Mouse (Mus musculus): ENCODE measurements around the gene Gm21936. TPM values are rescaled to one million over a fixed set of nuclear protein-coding genes. Genes with fewer than 3 reads are reported as not detected.

Gene Gm21936
- not detected in 2 replicates for polyA plus RNA-seq (2012; rRNA removed; ENCODE audit: low replicate concordance)

DNA sequence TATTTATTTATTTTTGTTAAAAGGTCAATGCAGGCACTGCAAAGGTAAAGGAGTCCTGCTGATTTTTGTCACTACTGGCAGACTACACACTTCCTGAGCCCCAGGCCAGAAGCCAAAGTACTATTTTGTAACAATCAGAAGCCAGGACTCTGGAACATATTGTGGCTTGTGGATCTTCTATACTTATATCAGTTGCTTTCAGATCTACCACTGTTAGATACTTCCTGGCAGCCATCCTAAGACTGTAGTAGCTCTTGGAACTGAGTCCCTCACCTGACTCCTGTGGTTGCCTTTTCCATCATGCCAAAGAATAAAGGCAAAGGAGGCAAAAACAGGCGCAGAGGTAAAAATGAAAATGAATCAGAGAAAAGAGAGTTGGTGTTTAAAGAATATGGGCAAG, at the start of gene Gm21936:
Gm21936 (plus strand) TSS at position 301 of the 400 bp plus-strand sequence.

GRCm38 (mm10) chr12:87775655-87776054, 19.7 kb upstream of the Gm21936 start, which contains the start of gene Gm21319:
Gene Gm21319 (minus strand): TSS chr12:87775755.

DNA sequence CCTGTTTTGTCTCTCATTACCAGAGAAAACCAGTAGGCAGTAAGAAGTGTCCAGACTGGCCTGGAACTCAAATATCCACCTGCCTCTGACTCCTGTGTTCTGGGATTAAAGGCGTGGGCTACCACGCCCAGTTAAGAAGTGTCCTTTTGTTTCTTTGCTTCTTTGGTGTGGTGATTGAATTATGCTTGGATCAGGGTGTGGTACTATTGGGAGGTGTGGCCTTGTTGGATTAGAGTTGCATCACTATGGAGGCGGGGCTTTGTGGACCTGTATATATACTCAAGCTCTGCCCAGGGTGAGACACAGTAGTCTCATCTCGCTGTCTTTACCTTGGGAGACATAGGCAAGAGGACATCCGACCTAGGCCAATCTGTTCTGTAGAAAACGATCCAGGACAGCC, 21.0 kb downstream of the Gm21936 start, which contains the start of gene BB287469:
BB287469 (plus strand) TSS at position 301 of the 400 bp plus-strand sequence.

DNA sequence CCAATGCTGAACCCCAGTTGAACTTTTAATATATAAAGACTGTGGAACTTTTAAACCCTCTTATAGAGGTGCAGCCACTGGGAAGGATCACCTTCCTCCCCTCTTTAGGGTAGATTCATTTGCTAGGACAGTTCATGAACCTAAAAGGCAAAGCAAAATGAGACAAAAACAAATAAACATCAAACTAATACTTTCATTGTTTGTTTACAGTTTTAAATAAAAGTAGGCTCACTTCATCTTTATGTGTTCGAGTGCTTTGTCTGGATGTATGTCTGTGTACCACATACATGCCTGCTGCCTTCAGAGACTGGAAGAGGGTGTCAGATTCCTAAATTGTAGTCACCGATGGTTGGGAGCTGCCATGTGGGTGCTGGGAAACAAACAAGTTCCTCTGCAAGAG, 46.9 kb downstream of the Gm21936 start, which contains the start of gene Gm2001:
Gm2001 (minus strand) TSS at position 101 of the 400 bp plus-strand sequence.

Other genes with a start within 250 kb of the Gm21936 start
- not detected in 2 replicates for gene Oog1, start 192.8 kb upstream of the Gm21936 start, polyA plus RNA-seq (2012; rRNA removed; ENCODE audit: low replicate concordance)
- gene Gm4027, start 176.6 kb upstream of the Gm21936 start, polyA plus RNA-seq (2012; rRNA removed; ENCODE audit: low replicate concordance) = not detected in 2 replicates
- not detected in 2 replicates for gene Gm16381, start 150.9 kb upstream of the Gm21936 start, polyA plus RNA-seq (2012; rRNA removed; ENCODE audit: low replicate concordance)
- not detected in 2 replicates for gene Gm21319, start 19.8 kb upstream of the Gm21936 start, polyA plus RNA-seq (2012; rRNA removed; ENCODE audit: low replicate concordance)
- not detected in 2 replicates for gene BB287469, start 21.1 kb downstream of the Gm21936 start, polyA plus RNA-seq (2012; rRNA removed; ENCODE audit: low replicate concordance)
- not detected in 2 replicates for gene Gm2001, start 46.8 kb downstream of the Gm21936 start, polyA plus RNA-seq (2012; rRNA removed; ENCODE audit: low replicate concordance)
- not detected in 2 replicates for gene Gm2016, start 78.6 kb downstream of the Gm21936 start, polyA plus RNA-seq (2012; rRNA removed; ENCODE audit: low replicate concordance)
- not detected in 2 replicates for gene Gm2022, start 99.9 kb downstream of the Gm21936 start, polyA plus RNA-seq (2012; rRNA removed; ENCODE audit: low replicate concordance)
- not detected in 2 replicates for gene Gm2035, start 124.3 kb downstream of the Gm21936 start, polyA plus RNA-seq (2012; rRNA removed; ENCODE audit: low replicate concordance)
- not detected in 2 replicates for gene Gm2042, start 158.6 kb downstream of the Gm21936 start, polyA plus RNA-seq (2012; rRNA removed; ENCODE audit: low replicate concordance)
- not detected in 2 replicates for gene Gm2075, start 216.3 kb downstream of the Gm21936 start, polyA plus RNA-seq (2012; rRNA removed; ENCODE audit: low replicate concordance)
- not detected in 2 replicates for gene Gm6803, start 223.3 kb downstream of the Gm21936 start, polyA plus RNA-seq (2012; rRNA removed; ENCODE audit: low replicate concordance)
- gene Gm2056, start 231.5 kb downstream of the Gm21936 start, polyA plus RNA-seq (2012; rRNA removed; ENCODE audit: low replicate concordance) = not detected in 2 replicates